Mouse (Mus musculus) megakaryocyte progenitor cell, adult 5-6 weeks (primary cell): ENCODE measurements at regions not wholly inside any gene's neighbourhood (a gene's known extent, or its start where the extent isn't known, plus 50 kb on each side); places are given as distances from the start of the nearest gene placed in this dataset.
"Not testable (repeated sequence)": the region's sequence is repeated elsewhere in the genome, so short reads cannot be mapped to it uniquely, and the experiment has no call there.

Experiments used
- ATAC-seq: replicated peaks from 2 replicates; pipeline ENCODE4 v1.8.0; 2016; ENCODE audit warnings: mild to moderate bottlenecking, moderate TSS enrichment, inconsistent platforms; ENCODE audit not compliant: poor library complexity

GRCm38 (mm10) chr15:91916946-91917345 is 78.9 kb downstream of the Smgc start:
- no peak for ATAC-seq

DNA sequence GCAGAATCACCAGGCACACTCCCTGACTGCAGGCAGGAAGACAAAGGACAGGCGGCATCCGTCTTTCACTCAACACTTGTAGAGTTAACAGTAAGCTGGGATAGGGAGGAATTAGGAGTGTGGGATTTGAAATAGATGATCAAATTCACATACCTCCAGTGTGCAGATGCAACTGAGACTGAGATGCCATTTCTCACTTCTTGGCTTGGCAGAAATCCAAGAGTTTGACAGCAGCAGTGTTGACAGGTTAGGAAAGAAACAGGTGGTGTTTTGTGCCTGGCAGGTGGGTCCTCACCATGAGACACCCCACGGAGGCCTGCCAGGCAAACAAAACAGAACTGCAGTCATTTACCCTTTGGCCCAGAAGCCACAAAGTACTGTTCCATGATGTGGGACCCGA is 79.8 kb downstream of the Smgc start:
- no peak for ATAC-seq

- ATAC-seq = no peak
Measured at GRCm38 (mm10) chr15:91924542-91924941, 86.5 kb downstream of the Smgc start.

DNA sequence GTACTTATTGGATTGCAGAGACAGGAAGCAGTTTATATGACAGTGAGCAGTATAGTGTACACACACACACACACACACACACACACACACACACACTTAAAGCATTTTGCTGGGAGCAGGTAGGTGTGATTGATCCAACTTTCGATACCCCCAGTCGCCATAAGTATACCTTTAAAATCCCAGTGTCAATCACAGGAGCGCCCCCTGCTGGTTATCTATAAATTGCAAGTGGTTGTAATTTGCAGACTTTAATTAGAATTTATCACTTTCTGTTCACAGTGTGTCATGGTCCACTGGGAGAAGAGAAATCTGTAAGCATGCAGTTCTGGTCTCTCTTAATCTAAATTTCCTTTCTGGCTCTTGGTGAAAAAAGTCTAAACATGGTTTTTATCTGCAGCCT is 89.4 kb downstream of the Smgc start:
- ATAC-seq = peak; percentile 52; the same call in 1 of the 2 replicates

- no peak for ATAC-seq
Measured at GRCm38 (mm10) chr15:91928511-91928910, 90.4 kb downstream of the Smgc start.

- no peak for ATAC-seq
Measured at GRCm38 (mm10) chr15:91957273-91957672, 93.7 kb upstream of the Cntn1 start.

DNA sequence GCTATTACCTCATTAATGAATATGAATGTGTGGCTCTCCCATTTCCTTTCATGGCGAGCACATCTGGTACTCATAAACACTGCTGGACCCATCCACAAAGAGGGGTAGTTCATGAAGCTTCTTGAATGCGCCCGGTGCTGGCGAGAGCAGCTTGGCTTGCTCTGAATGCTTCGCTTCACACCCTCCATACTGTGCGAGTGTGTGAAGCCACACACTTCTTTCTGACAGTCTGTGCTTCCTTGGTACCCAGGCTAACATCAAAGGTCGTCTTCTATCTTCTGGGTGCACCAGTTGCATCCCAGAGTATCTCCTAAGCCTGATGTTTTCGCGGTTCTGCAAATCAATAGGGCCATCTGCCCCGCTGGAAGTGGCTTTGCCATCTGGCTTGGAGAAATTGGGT is 85.8 kb upstream of the Cntn1 start:
- no peak for ATAC-seq

DNA sequence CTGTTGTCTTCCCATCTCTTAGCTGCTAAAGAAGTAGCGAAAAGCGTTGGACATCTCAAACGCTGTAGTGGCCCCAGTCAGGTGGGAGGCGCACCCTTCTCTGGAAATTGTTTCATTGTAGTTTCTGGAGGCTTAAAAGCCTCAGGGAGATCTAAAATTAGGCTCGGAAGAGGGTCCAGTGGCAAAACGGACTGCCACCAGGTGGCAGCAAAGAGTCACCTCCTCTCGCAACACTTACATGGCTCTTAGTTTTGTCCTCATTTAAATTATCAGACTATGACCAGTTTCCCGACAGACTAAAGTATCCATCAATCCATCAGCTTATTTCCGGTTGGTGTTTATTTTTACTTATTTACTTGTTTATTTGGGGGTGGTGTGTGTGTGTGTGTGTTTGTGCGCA is 81.6 kb upstream of the Cntn1 start:
- ATAC-seq = peak; percentile 84

- ATAC-seq = no peak
Measured at GRCm38 (mm10) chr15:91971411-91971810, 79.6 kb upstream of the Cntn1 start.

DNA sequence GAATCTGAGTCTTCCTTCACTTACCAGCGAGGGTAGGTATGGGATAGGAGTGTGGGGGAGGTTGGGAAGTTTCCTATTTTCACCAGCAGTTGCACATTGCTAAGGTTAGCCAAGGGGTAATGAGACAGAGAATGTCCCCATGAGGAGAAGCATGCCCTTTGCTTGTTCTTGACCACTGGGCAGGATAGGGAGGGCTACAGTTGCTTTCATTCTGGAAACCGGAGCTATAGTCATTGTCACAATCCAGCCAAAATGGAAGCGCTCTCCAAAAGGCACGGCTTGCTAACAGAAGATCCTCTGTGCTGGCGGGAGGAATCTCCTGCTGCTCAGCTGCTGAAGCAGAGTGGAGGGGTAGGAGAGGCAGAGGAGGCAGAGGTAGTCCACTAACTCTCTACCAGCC is 79.1 kb upstream of the Cntn1 start:
- ATAC-seq = no peak

DNA sequence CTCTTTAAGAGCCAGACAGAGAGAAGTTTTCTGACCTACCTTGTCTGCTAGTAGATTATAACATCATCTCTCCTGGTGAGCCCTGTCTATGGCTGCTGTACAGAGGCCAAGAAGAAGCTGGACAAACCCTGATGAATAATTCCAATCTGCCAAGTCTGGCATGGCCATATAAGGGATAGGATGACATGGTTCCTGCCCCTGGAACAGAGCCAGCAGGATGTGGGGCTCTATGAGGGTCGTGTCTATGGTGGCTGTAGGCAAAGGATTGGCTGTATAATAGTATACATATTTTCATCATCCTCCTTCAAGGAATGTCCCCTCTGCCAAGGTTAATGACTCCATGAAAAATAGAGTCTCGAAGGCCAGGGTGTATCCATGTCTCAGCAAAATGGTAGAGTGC is 75.4 kb upstream of the Cntn1 start:
- ATAC-seq = no peak

DNA sequence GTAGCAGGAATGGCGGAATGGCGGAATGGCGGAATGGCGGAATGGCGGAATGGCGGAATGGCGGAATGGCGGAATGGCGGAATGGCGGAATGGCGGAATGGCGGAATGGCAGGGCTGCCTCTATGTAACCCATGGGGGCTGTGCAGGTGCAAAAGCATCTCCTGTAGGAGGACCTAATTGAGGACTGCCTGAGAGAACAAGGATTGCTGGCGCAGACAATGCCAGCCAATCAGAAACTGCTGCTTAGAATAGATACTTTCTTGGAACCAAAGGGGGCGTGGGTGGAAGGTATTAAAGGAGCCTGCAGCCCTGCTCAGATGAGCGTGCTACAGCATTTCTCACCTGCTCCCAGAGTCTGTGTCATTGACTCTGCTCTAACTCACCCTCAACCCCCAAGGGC is 67.8 kb upstream of the Cntn1 start:
- not testable (repeated sequence) for ATAC-seq

- no peak for ATAC-seq
Measured at GRCm38 (mm10) chr15:92000086-92000485, 50.9 kb upstream of the Cntn1 start.
